Mouse (Mus musculus): ENCODE results near the gene Rnf114. TPM values are rescaled to one million over a fixed set of nuclear protein-coding genes. Genes with fewer than 3 reads are reported as not detected.

The Rnf114 gene
- polyA plus RNA-seq, 1 experiment from 2014 or later, result 90.0 TPM

GRCm38 (mm10) chr2:167497272-167497671, 4.8 kb downstream of the Rnf114 start:
- 80% methylated on average over 5 of the region's 5 CpGs for WGBS
- Histone ChIP-seq H3K4me1 (no peaks in the 10 kb centered on the region; the same call in 1 of the 2 replicates), H3K36me3 (peaks cover 8% of the 10 kb centered on the region), H3K27ac (no peak overlapping the region), H3K9me3 (no peaks in the 10 kb centered on the region), H3K4me3 (no peak overlapping the region), H3K27me3 (ENCODE audit: insufficient read depth, poor library complexity, severe bottlenecking) (no peaks in the 10 kb centered on the region)
- DNase-seq (ENCODE audit: low spot score), result no peak

DNA sequence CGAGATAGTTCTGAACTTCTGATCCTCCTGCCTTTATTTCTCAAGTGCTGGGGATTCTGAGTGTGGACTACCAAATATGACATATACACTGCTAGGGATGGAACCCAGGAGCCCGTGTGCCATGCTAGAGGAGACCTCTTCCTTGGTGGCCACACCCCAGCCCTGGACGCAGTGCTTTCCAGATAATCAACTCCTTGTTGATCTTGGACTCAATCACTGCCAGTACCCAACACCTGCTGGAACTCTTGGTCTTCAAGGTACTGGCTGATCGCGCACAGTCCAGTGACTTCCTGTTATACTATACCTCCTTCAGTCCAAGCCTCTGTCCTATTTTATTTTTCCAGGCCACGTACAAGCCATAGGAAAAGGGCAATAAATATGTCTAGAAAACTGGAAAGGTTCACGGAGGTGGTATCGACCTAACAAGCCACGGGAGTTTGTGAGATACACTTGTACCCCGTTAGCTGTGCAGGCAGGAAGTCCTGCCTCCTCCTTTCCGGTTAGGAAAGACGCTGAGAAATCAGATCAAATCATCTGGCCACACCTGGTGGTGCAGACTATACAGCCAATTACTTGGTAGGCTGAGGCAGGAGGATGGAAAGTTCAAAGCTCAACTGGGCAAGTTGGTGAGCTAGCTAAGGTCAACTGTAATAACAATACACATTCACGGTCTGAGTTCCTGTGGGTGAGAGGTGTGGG, 10.3 kb downstream of the Rnf114 start:
- Histone ChIP-seq H3K36me3 (peaks cover 11% of the 10 kb centered on the region), H3K27ac (peak overlapping the region; percentile 98), H3K4me3 (peak overlapping the region; percentile 89), H3K9me3 (no peaks in the 10 kb centered on the region), H3K4me1 (peaks cover 42% of the 10 kb centered on the region), H3K27me3 (ENCODE audit: insufficient read depth, poor library complexity, severe bottlenecking) (no peaks in the 10 kb centered on the region)
- 40% methylated on average over 13 of the region's 13 CpGs for WGBS
- DNase-seq (ENCODE audit: low spot score), result no peak

DNA sequence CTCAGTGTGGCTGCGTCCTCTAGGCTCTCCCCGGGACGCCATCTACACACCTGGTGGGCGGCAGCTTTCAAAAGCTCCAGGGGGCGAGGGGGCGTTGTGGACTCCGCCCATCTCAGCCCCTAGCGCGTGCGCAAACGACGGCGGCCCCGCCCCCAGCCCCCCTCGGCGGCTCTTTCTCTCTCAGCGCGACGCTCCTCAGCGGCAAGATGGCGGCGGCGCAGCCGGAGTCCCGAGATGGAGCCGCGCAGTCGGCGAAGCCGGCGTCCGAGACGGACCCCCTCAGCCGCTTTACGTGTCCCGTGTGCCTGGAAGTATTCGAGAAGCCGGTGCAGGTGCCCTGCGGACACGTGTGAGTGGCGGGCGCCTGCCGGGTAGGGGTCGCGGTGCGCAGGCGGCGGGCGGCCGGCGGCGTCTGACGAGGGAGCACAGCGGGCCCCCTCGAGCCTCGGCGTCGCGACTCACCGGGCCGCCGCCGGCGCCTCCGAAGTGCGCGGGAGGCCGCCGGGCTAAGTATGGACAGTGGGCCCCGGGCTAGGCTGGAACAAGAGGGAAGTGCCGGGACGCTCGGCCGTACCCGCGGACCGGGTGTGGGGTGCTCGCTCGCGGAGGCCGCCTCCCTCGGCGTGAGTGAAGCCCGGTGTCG, 10.9 kb downstream of the Rnf114 start:
- peak; percentile 92 for DNase-seq (ENCODE audit: low spot score)
- H3K9me3 ChIP-seq, result no peaks in the 10 kb centered on the region
- H3K27ac ChIP-seq, result peak overlapping the region; percentile 98
- peak overlapping the region; percentile 89 for H3K4me3 ChIP-seq
- H3K27me3 ChIP-seq (ENCODE audit: insufficient read depth, poor library complexity, severe bottlenecking), result no peaks in the 10 kb centered on the region
- peaks cover 42% of the 10 kb centered on the region for H3K4me1 ChIP-seq
- under 1% methylated on average over 85 of the region's 85 CpGs for WGBS
- peaks cover 18% of the 10 kb centered on the region for H3K36me3 ChIP-seq

DNA sequence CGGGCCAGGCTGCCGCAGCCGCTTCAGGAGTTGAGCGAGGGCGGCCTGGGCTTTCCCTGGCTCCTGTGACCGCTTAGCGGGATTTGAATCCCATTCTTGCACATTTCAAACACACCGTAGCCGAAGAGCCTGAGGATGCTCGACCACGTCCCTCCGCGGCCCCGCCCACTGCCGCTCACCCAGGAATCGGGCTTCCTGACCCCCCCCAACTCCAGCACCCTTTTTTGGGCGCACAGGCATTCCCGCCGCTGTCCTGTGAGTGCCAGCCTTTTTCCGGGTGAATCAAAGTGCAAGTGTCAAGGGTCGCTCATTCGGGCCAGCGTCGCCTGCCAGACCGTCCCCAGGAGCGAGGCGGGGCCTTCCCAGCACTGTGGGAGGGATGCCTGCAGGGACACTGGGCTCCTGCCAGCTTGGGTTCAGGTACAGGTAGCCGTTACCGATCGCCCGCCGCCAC, 11.5 kb downstream of the Rnf114 start:
- no peak for DNase-seq (ENCODE audit: low spot score)
- Histone ChIP-seq H3K36me3 (peaks cover 23% of the 10 kb centered on the region), H3K27me3 (ENCODE audit: insufficient read depth, poor library complexity, severe bottlenecking) (no peaks in the 10 kb centered on the region), H3K4me3 (peak overlapping the region; percentile 89), H3K4me1 (peaks cover 42% of the 10 kb centered on the region), H3K9me3 (no peaks in the 10 kb centered on the region), H3K27ac (peak overlapping the region; percentile 98)
- under 1% methylated on average over 32 of the region's 32 CpGs for WGBS

DNA sequence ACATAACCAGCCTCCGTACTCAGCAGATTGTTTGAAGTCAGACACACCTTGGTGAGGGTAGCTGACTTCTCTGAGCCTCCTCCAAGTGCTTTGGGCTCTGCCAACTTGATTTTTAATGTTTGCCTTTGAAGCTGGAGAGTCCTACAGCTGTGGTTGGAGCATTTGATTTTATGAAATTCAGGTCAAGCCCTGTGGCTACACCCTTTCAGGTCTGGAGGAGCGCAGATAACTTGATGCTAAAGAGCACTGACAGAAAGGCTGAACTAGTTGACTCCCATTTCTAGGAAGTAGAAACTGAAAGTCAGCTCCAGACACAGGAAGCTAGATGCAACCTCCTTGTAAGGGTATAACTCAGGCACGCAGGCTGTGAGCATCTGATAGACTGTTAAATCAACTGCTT, 12.7 kb downstream of the Rnf114 start:
- peaks cover 43% of the 10 kb centered on the region for H3K4me1 ChIP-seq
- H3K9me3 ChIP-seq, result no peaks in the 10 kb centered on the region
- 87% methylated on average over 3 of the region's 3 CpGs for WGBS
- H3K27ac ChIP-seq, result no peak overlapping the region
- H3K4me3 ChIP-seq, result no peak overlapping the region
- H3K36me3 ChIP-seq, result peaks cover 33% of the 10 kb centered on the region
- DNase-seq (ENCODE audit: low spot score), result no peak
- H3K27me3 ChIP-seq (ENCODE audit: insufficient read depth, poor library complexity, severe bottlenecking), result no peaks in the 10 kb centered on the region

GRCm38 (mm10) chr2:167506546-167507260, 14.3 kb downstream of the Rnf114 start:
- no peaks in the 10 kb centered on the region for H3K27me3 ChIP-seq (ENCODE audit: insufficient read depth, poor library complexity, severe bottlenecking)
- H3K4me3 ChIP-seq, result no peak overlapping the region
- no peaks in the 10 kb centered on the region for H3K9me3 ChIP-seq
- H3K36me3 ChIP-seq, result peaks cover 49% of the 10 kb centered on the region
- H3K4me1 ChIP-seq, result peaks cover 52% of the 10 kb centered on the region
- 96% methylated on average over 10 of the region's 10 CpGs for WGBS
- DNase-seq (ENCODE audit: low spot score), result no peak
- H3K27ac ChIP-seq, result no peak overlapping the region

GRCm38 (mm10) chr2:167507719-167508385, 15.4 kb downstream of the Rnf114 start:
- Histone ChIP-seq H3K36me3 (peaks cover 60% of the 10 kb centered on the region), H3K9me3 (no peaks in the 10 kb centered on the region), H3K4me1 (peaks cover 51% of the 10 kb centered on the region), H3K27ac (no peak overlapping the region), H3K4me3 (no peak overlapping the region), H3K27me3 (ENCODE audit: insufficient read depth, poor library complexity, severe bottlenecking) (no peaks in the 10 kb centered on the region)
- WGBS, result 82% methylated on average over 3 of the region's 3 CpGs
- DNase-seq (ENCODE audit: low spot score), result no peak

GRCm38 (mm10) chr2:167508569-167508968, 16.1 kb downstream of the Rnf114 start:
- peaks cover 46% of the 10 kb centered on the region for H3K4me1 ChIP-seq

GRCm38 (mm10) chr2:167510485-167510884, 18.0 kb downstream of the Rnf114 start:
- peak overlapping the region; percentile 22; the same call in 1 of the 2 replicates for H3K4me3 ChIP-seq
- peak overlapping the region; percentile 69; the same call in 1 of the 2 replicates for H3K27ac ChIP-seq
- no peaks in the 10 kb centered on the region for H3K9me3 ChIP-seq
- WGBS, result 53% methylated on average over 3 of the region's 3 CpGs
- H3K27me3 ChIP-seq (ENCODE audit: insufficient read depth, poor library complexity, severe bottlenecking), result no peaks in the 10 kb centered on the region
- H3K36me3 ChIP-seq, result peaks cover 87% of the 10 kb centered on the region
- no peak for DNase-seq (ENCODE audit: low spot score)
- H3K4me1 ChIP-seq, result peaks cover 28% of the 10 kb centered on the region

More at GRCm38 (mm10) chr2:167508569-167508968, 16.1 kb downstream of the Rnf114 start:
- 91% methylated on average over 4 of the region's 4 CpGs for WGBS
- H3K4me3 ChIP-seq, result no peak overlapping the region
- peaks cover 68% of the 10 kb centered on the region for H3K36me3 ChIP-seq
- no peaks in the 10 kb centered on the region for H3K27me3 ChIP-seq (ENCODE audit: insufficient read depth, poor library complexity, severe bottlenecking)
- H3K27ac ChIP-seq, result no peak overlapping the region
- no peaks in the 10 kb centered on the region for H3K9me3 ChIP-seq
- DNase-seq (ENCODE audit: low spot score), result no peak

DNA sequence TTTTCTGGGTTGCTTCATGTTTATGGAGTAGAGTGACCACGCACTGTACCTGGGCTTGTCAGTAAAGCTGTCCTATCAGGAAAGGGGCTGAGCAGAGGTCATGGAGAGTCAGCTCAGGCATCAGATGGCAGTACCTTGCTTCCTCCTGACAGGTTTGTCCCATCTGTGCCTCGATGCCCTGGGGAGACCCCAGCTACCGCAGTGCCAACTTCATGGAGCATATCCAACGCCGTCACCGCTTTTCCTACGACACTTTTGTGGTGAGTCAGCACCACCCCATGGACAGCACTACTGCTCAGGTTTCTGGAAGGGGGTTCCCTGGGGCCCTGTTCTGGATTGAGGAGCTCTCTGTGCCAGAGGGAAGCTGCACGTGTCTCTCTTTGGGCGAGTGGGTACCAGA, 19.9 kb downstream of the Rnf114 start:
- WGBS, result 93% methylated on average over 9 of the region's 9 CpGs
- Histone ChIP-seq H3K27ac (no peak overlapping the region), H3K4me1 (peaks cover 12% of the 10 kb centered on the region), H3K4me3 (no peak overlapping the region), H3K27me3 (ENCODE audit: insufficient read depth, poor library complexity, severe bottlenecking) (no peaks in the 10 kb centered on the region), H3K9me3 (no peaks in the 10 kb centered on the region), H3K36me3 (peaks cover 98% of the 10 kb centered on the region)
- DNase-seq (ENCODE audit: low spot score), result no peak

DNA sequence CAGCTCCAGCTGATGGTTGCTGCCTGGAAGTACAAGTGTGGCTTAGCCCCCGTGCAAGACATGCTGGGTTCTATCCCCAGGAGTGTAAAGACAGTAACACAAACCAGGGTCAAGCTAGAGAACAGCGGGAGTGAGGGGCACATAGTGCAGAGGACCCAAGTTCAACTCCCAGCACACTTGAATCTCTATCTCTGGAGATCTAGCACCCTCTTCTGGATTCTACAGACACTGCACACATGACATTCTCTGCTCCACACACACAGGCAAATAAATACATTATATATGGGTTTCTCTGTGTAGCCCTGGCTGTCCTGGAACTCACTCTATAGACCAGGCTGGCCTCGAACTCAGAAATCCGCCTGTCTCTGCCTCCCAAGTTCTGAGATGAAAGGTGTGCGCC, 20.5 kb downstream of the Rnf114 start:
- H3K4me1 ChIP-seq, result peaks cover 10% of the 10 kb centered on the region
- no peak overlapping the region for H3K4me3 ChIP-seq
- no peaks in the 10 kb centered on the region for H3K27me3 ChIP-seq (ENCODE audit: insufficient read depth, poor library complexity, severe bottlenecking)
- no peaks in the 10 kb centered on the region for H3K9me3 ChIP-seq
- DNase-seq (ENCODE audit: low spot score), result no peak
- 86% methylated on average over 5 of the region's 5 CpGs for WGBS
- peaks cover 98% of the 10 kb centered on the region for H3K36me3 ChIP-seq
- H3K27ac ChIP-seq, result no peak overlapping the region

GRCm38 (mm10) chr2:167514641-167515040, 22.2 kb downstream of the Rnf114 start:
- 96% methylated on average over 4 of the region's 4 CpGs for WGBS
- Histone ChIP-seq H3K36me3 (peaks cover 91% of the 10 kb centered on the region), H3K4me1 (peaks cover 10% of the 10 kb centered on the region), H3K27me3 (ENCODE audit: insufficient read depth, poor library complexity, severe bottlenecking) (no peaks in the 10 kb centered on the region), H3K9me3 (no peaks in the 10 kb centered on the region), H3K4me3 (no peak overlapping the region), H3K27ac (no peak overlapping the region)
- DNase-seq (ENCODE audit: low spot score), result no peak
